Mouse (Mus musculus) right cerebral cortex, postnatal 14 days (tissue): ENCODE measurements around the gene Dnaaf2.

Experiments
- DNase-seq: peaks from one replicate; pipeline ENCODE4 v3.0.0; 2022

The Dnaaf2 gene

GRCm38 (mm10) chr12:69198164-69198535 lies at the start of gene Dnaaf2:
TSS of gene Dnaaf2 (minus strand) at chr12:69198429.
- DNase-seq, result peak; percentile 68

- DNase-seq, result peak; percentile 74
These were observed 43.7 kb upstream of the Dnaaf2 start for GRCm38 (mm10) chr12:69241771-69242431.

- no peak for DNase-seq
These were observed 43.2 kb upstream of the Dnaaf2 start for GRCm38 (mm10) chr12:69241405-69241770.

- DNase-seq, result no peak
These were observed 42.6 kb upstream of the Dnaaf2 start, which contains the start of gene Klhdc1 for GRCm38 (mm10) chr12:69240876-69241275. TSS of gene Klhdc1 (plus strand) at chr12:69241176.

- DNase-seq, result no peak
These were observed 40.1 kb upstream of the Dnaaf2 start for GRCm38 (mm10) chr12:69238284-69238683.

GRCm38 (mm10) chr12:69235782-69236181 lies 37.6 kb upstream of the Dnaaf2 start:
- no peak for DNase-seq

DNA sequence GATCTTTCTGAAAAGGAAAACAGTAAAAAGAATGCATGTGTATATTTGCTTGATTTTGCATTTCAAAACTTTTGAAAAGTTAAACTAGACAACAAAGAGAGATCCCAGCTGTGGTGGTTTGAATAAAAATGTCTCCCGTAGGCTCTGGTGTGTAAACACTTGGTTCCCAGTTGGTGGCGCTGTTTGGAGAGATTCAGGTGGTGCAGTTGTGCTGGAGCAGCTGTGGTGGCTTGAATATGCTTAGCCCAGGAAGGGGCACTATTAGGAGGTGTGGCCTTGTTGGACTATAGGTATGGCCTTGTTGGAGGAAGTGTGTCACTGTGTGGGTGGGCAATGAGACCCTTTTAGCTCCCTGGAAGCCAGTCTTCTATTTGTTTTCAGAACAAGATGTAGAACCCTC lies 31.0 kb upstream of the Dnaaf2 start:
- no peak for DNase-seq

DNA sequence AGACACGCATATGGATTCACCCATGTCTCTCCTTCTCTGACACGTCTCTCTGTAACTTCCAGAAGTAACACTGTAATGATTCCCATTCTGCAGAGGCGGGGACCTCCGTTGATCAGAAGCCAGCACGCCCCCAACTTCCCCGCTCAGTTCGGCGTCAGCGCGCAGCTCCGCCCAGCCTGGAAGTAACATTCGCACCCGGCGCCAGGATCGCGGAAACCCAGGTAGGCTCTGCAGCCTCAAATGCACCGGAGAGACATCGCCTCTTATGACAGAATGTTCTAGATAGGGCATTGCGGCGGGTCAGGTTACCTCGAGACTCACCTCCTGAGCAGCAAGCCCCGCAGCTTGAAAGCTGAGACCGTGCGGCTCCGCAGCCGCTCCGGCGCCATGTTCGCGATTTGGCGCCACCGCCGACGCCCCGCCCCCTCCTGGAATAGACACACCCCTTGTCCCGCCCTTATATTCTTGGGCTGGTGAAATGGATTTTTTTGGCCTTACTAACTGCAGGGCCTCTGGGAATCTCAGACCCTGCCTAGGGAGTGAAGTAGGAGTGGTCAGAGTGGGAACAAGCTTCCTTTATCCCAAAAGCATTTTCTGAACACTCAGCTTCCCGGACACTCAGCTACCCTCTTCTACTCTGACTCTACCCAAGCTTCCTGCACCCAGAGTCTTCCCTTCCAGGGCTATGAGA lies 29.7 kb upstream of the Dnaaf2 start, which contains the start of gene Pole2:
Gene Pole2 (minus strand): TSS at position 420 of the 691 bp plus-strand sequence.
- peak; percentile 83 for DNase-seq

DNA sequence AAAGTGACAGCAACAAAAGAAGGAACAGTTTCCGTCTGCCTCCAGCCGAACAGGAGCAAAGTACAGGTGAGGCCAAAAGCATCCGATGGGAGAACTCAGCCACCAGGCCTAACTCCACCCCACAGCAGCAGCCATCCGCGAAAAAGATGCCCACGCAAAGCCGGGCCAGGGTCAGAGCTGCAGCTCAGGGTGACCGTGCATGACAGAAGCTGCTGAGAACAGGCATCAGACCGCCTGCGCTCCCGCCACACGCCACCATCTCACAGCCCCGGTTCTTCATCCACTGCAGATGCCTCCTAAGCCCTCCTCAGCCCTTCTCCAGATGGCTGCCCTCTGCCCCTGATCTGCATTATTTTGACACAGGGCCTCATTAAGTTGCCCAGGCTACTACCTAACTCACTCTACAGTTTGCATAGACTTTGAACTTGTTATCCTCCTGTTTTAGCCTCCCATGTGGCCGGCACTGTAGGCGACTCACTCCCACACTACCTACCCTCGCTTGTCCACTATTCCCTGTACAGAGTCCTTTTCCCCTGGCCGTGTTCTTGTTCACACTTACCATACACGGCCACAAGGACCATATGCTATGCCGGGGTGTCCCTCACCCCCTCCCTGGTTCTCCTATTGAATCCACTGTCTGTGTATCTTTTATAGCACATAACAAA lies 22.5 kb upstream of the Dnaaf2 start:
- no peak for DNase-seq

GRCm38 (mm10) chr12:69216587-69216986 lies 18.4 kb upstream of the Dnaaf2 start:
- no peak for DNase-seq

- peak; percentile 42 for DNase-seq
These were observed 17.0 kb upstream of the Dnaaf2 start for GRCm38 (mm10) chr12:69215000-69215785.

DNA sequence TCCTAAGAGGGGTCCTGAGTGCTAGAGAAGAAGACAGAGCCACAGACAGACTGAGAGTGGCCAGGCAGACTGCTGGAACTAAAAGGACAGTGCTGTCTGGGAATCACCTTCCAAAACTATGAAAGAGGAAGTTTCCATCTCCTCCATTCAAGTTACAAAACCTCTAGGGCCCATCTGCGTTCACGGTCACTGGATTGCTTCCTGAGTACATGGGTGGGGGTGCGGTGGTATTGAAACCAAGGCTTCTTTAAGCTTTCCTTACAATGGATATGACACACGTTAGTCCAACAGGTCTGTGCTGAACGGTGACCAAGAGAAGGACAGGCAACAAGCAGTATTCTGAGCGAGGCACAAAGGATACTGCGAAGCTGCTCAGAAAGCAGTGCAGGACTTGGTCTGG lies 16.2 kb upstream of the Dnaaf2 start:
- DNase-seq, result no peak

GRCm38 (mm10) chr12:69213186-69213777 lies 15.1 kb upstream of the Dnaaf2 start:
- no peak for DNase-seq

DNA sequence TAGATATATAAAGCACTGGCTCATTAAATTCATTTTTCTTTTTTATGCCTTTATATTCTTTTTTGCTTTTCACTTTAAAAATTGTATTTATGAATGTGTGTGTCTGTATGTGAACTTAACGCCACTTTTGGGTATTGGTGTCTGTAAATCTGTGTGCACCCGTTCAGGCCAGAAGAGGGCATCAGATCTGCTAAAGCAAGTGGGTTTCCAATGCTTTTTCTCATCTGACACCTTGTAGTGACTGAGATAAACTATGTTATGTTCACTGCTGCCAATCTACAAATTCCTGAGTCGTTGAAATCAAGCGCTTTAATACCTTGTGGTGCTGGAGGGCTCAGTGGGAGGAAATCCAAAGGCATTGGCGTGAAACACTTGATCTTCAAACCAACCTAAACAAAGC lies 12.8 kb upstream of the Dnaaf2 start:
- no peak for DNase-seq

- DNase-seq, result no peak
These were observed 12.1 kb upstream of the Dnaaf2 start for GRCm38 (mm10) chr12:69210056-69210979.

DNA sequence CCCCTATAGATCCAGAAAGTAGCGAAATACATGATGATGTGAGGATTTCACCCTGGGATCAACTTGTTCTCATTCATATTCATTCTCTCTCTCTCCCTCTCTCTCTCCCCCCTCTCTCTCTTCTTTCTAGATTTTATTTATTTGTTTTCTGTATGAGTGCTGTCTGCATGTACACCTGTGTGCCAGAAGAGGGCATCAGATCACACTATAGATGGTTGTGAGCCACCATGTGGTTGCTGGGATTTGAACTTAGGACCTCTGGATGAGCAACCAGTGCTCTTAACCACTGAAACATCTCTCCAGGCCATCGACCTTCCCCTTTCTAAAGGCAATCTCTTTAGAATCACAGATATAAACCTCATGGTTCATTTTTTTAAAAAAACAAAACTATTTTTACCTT lies 10.3 kb upstream of the Dnaaf2 start:
- no peak for DNase-seq

DNA sequence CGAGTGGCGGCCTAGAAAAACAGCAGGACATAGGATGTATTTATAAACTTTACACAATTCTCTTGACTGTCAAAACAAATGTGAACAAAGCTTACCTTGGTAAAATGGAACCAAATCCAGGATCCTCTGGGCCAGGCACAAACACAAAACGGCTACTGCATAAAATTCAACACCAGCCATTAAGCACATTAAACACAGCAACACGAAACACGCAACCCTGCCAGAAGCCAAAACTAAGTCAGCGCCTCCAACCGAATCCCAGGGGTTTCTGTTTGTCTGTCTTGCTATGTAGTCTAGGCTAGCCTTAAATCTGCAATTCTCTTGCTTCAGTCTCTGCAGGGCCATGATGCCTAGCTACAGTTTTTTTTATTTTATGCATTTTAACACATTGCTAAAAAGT lies 9.7 kb upstream of the Dnaaf2 start:
- no peak for DNase-seq

GRCm38 (mm10) chr12:69207396-69207795 lies 9.2 kb upstream of the Dnaaf2 start:
- no peak for DNase-seq

DNA sequence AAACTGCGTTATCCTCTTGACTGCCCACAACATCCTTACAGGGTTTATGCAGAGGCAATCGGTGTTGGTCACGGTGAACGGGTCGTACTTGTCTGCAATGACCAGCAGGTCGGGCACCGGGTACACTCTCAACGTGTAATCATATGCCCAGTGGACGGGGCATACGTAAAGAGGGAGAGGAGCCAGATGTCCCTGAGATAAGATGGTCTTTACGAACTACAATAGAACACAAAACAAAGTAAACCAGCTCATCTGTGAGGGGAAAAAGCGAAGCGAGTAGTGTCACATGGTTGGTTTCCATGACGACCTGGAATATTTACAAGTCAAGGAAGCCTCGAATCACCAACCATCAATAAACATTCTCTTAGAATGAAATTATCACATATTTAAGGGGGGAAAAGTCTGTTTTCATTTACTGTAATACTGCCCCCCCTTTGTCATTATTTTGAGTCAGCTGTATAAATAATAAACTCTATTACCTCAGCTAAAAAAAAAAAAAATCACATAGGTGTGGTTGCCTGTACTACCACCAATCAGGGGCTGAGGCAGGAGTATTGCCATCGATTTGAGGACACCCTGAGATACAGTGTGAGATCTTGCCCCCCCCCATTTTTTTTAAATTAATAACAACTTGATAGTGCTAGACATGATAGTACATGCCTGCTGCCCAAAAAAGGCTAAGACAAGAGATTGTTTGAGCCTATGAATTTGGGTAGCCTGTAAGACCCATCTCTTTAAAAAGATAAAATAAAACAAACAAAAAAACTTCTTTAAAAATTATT lies 6.0 kb upstream of the Dnaaf2 start, which contains the start of gene Gm49384:
Gene Gm49384 (minus strand): TSS at position 216 of the 782 bp plus-strand sequence.
- DNase-seq, result no peak

GRCm38 (mm10) chr12:69198985-69199384 lies 756 bp upstream of the Dnaaf2 start:
- DNase-seq, result no peak
